Mouse (Mus musculus): Measurements from ENCODE around the gene Smg6. TPM values are rescaled to one million over a fixed set of nuclear protein-coding genes. Genes with fewer than 3 reads are reported as not detected.
"Not testable (repeated sequence)": the region's sequence is repeated elsewhere in the genome, so short reads cannot be mapped to it uniquely, and the experiment has no call there.

Gene Smg6
- polyA plus RNA-seq, 1 experiment = 18.7 TPM

GRCm38 (mm10) chr11:74992427-74992987, 66.9 kb downstream of the Smg6 start:
- H3K27me3 ChIP-seq (ENCODE audit: control insufficient read depth, insufficient read depth, low read length) = no peaks in the 10 kb centered on the region
- peaks cover 17% of the 10 kb centered on the region for H3K36me3 ChIP-seq (ENCODE audit: control insufficient read depth, insufficient read depth, low read length)
- peaks cover 6% of the 10 kb centered on the region for H3K4me1 ChIP-seq (ENCODE audit: control insufficient read depth, insufficient read depth, insufficient read length, low read length)
- no peak overlapping the region for H3K4me3 ChIP-seq (ENCODE audit: low read depth, low read length)
- no peak overlapping the region for H3K27ac ChIP-seq (ENCODE audit: insufficient read depth, low read depth, low read length)
- TF ChIP-seq POLR2A (IDR thresholded peaks at IDR 0.05; ENCODE audit: low read depth, low read length) (no peak), CTCF (IDR thresholded peaks at IDR 0.05; ENCODE audit: extremely low read depth, insufficient read length, insufficient replicate concordance, low read depth, low read length) (no peak)
- WGBS = 63% methylated on average over 9 of the region's 9 CpGs

GRCm38 (mm10) chr11:74994141-74994540, 68.5 kb downstream of the Smg6 start:
- Histone ChIP-seq H3K36me3 (ENCODE audit: control insufficient read depth, insufficient read depth, low read length) (peaks cover 21% of the 10 kb centered on the region), H3K27ac (ENCODE audit: insufficient read depth, low read depth, low read length) (no peak overlapping the region), H3K27me3 (ENCODE audit: control insufficient read depth, insufficient read depth, low read length) (no peaks in the 10 kb centered on the region), H3K4me3 (ENCODE audit: low read depth, low read length) (no peak overlapping the region), H3K4me1 (ENCODE audit: control insufficient read depth, insufficient read depth, insufficient read length, low read length) (peaks cover 6% of the 10 kb centered on the region)
- 79% methylated on average over 1 of the region's 1 CpGs for WGBS
- TF ChIP-seq CTCF (IDR thresholded peaks at IDR 0.05; ENCODE audit: extremely low read depth, insufficient read length, insufficient replicate concordance, low read depth, low read length) = no peak
- TF ChIP-seq POLR2A (IDR thresholded peaks at IDR 0.05; ENCODE audit: low read depth, low read length) = no peak

- Histone ChIP-seq H3K36me3 (ENCODE audit: control insufficient read depth, insufficient read depth, low read length) (peaks cover 21% of the 10 kb centered on the region), H3K4me1 (ENCODE audit: control insufficient read depth, insufficient read depth, insufficient read length, low read length) (peaks cover 6% of the 10 kb centered on the region), H3K4me3 (ENCODE audit: low read depth, low read length) (no peak overlapping the region), H3K27ac (ENCODE audit: insufficient read depth, low read depth, low read length) (no peak overlapping the region), H3K27me3 (ENCODE audit: control insufficient read depth, insufficient read depth, low read length) (no peaks in the 10 kb centered on the region)
- no peak for TF ChIP-seq POLR2A (IDR thresholded peaks at IDR 0.05; ENCODE audit: low read depth, low read length)
These were observed 69.2 kb downstream of the Smg6 start for GRCm38 (mm10) chr11:74994856-74995255.

- peaks cover 4% of the 10 kb centered on the region for H3K4me1 ChIP-seq (ENCODE audit: control insufficient read depth, insufficient read depth, insufficient read length, low read length)
- no peak overlapping the region for H3K4me3 ChIP-seq (ENCODE audit: low read depth, low read length)
- H3K27ac ChIP-seq (ENCODE audit: insufficient read depth, low read depth, low read length) = no peak overlapping the region
- peaks cover 13% of the 10 kb centered on the region for H3K36me3 ChIP-seq (ENCODE audit: control insufficient read depth, insufficient read depth, low read length)
- no peaks in the 10 kb centered on the region for H3K27me3 ChIP-seq (ENCODE audit: control insufficient read depth, insufficient read depth, low read length)
- TF ChIP-seq POLR2A (IDR thresholded peaks at IDR 0.05; ENCODE audit: low read depth, low read length) (no peak), CTCF (IDR thresholded peaks at IDR 0.05; ENCODE audit: extremely low read depth, insufficient read length, insufficient replicate concordance, low read depth, low read length) (no peak)
- WGBS = 83% methylated on average over 1 of the region's 1 CpGs
These were observed 70.9 kb downstream of the Smg6 start for GRCm38 (mm10) chr11:74996482-74996881.

- no peak for TF ChIP-seq POLR2A (IDR thresholded peaks at IDR 0.05; ENCODE audit: low read depth, low read length)
- TF ChIP-seq CTCF (IDR thresholded peaks at IDR 0.05; ENCODE audit: extremely low read depth, insufficient read length, insufficient replicate concordance, low read depth, low read length) = no peak
- Histone ChIP-seq H3K36me3 (ENCODE audit: control insufficient read depth, insufficient read depth, low read length) (peaks cover 8% of the 10 kb centered on the region), H3K27ac (ENCODE audit: insufficient read depth, low read depth, low read length) (no peak overlapping the region), H3K4me1 (ENCODE audit: control insufficient read depth, insufficient read depth, insufficient read length, low read length) (no peaks in the 10 kb centered on the region), H3K27me3 (ENCODE audit: control insufficient read depth, insufficient read depth, low read length) (no peaks in the 10 kb centered on the region), H3K4me3 (ENCODE audit: low read depth, low read length) (no peak overlapping the region)
- WGBS = 85% methylated on average over 10 of the region's 10 CpGs
These were observed 75.4 kb downstream of the Smg6 start for GRCm38 (mm10) chr11:75000869-75001653.

GRCm38 (mm10) chr11:75008270-75008669, 82.6 kb downstream of the Smg6 start:
- no peak for TF ChIP-seq POLR2A (IDR thresholded peaks at IDR 0.05; ENCODE audit: low read depth, low read length)
- no peak for TF ChIP-seq CTCF (IDR thresholded peaks at IDR 0.05; ENCODE audit: extremely low read depth, insufficient read length, insufficient replicate concordance, low read depth, low read length)
- H3K27ac ChIP-seq (ENCODE audit: insufficient read depth, low read depth, low read length) = no peak overlapping the region
- no peaks in the 10 kb centered on the region for H3K4me1 ChIP-seq (ENCODE audit: control insufficient read depth, insufficient read depth, insufficient read length, low read length)
- no peaks in the 10 kb centered on the region for H3K27me3 ChIP-seq (ENCODE audit: control insufficient read depth, insufficient read depth, low read length)
- H3K36me3 ChIP-seq (ENCODE audit: control insufficient read depth, insufficient read depth, low read length) = peaks cover 2% of the 10 kb centered on the region; the same call in 1 of the 2 replicates
- 76% methylated on average over 2 of the region's 2 CpGs for WGBS
- no peak overlapping the region for H3K4me3 ChIP-seq (ENCODE audit: low read depth, low read length)

- 98% methylated on average over 2 of the region's 2 CpGs for WGBS
- H3K4me3 ChIP-seq (ENCODE audit: low read depth, low read length); H3K36me3 ChIP-seq (ENCODE audit: control insufficient read depth, insufficient read depth, low read length); H3K27ac ChIP-seq (ENCODE audit: insufficient read depth, low read depth, low read length); H3K4me1 ChIP-seq (ENCODE audit: control insufficient read depth, insufficient read depth, insufficient read length, low read length); H3K27me3 ChIP-seq (ENCODE audit: control insufficient read depth, insufficient read depth, low read length): not testable (repeated sequence)
These were observed 83.9 kb downstream of the Smg6 start for GRCm38 (mm10) chr11:75009537-75009936.
